Mouse (Mus musculus) hindbrain, embryonic 10.5 days (tissue): ENCODE results near the gene Plcd4. TPM values are rescaled to one million over a fixed set of nuclear protein-coding genes. Genes with fewer than 3 reads are reported as not detected.
"Not testable (repeated sequence)": the region's sequence is repeated elsewhere in the genome, so short reads cannot be mapped to it uniquely, and the experiment has no call there.

ENCODE experiments used
- DNase-seq: peaks from one replicate; pipeline ENCODE4 v3.0.0-alpha.2; 2017; ENCODE audit warnings: low spot score
- H3K27ac ChIP-seq: fragments of 300-500 bp; sonication (generic); 2 replicates; pipeline ENCODE4 v1.5.1; 2016; ENCODE audit warnings: mild to moderate bottlenecking, moderate library complexity
- H3K27me3 ChIP-seq: fragments of 300-500 bp; sonication (generic); 2 replicates; pipeline ENCODE4 v1.6.1; 2016; ENCODE audit warnings: mild to moderate bottlenecking; ENCODE audit not compliant: poor library complexity, insufficient read depth, severe bottlenecking
- H3K36me3 ChIP-seq: fragments of 300-500 bp; sonication (generic); 2 replicates; pipeline ENCODE4 v1.6.1; 2016; ENCODE audit warnings: mild to moderate bottlenecking, moderate library complexity
- H3K4me1 ChIP-seq: fragments of 300-500 bp; sonication (generic); replicated peaks from 2 replicates; pipeline ENCODE4 v1.6.1; 2016; ENCODE audit warnings: mild to moderate bottlenecking
- H3K4me3 ChIP-seq: fragments of 300-500 bp; sonication (generic); 2 replicates; pipeline ENCODE4 v1.5.1; 2016; ENCODE audit warnings: mild to moderate bottlenecking, moderate library complexity
- H3K9me3 ChIP-seq: fragments of 300-500 bp; sonication (generic); 2 replicates; pipeline ENCODE4 v1.6.1; 2016; ENCODE audit warnings: mild to moderate bottlenecking, moderate library complexity
- WGBS: fragments of 180-500 bp; shearing (Covaris S2); methylation state at CpG from one replicate; pipeline ENCODE4 v1.1.7; 2016; 5-methylcytosine and 5-hydroxymethylcytosine counted together
- polyA plus RNA-seq: library from polyadenylated mRNA; unstranded; fragments of >200 nt; fragmentation: Nextera tagmentation; extraction: Ambion mirVana; gene quantifications from 2 replicates; pipeline ENCODE4 v1.2.1, GENCODE M21; 2016

Gene Plcd4
- 1.1 and 1.3 TPM in 2 replicates for polyA plus RNA-seq

DNA sequence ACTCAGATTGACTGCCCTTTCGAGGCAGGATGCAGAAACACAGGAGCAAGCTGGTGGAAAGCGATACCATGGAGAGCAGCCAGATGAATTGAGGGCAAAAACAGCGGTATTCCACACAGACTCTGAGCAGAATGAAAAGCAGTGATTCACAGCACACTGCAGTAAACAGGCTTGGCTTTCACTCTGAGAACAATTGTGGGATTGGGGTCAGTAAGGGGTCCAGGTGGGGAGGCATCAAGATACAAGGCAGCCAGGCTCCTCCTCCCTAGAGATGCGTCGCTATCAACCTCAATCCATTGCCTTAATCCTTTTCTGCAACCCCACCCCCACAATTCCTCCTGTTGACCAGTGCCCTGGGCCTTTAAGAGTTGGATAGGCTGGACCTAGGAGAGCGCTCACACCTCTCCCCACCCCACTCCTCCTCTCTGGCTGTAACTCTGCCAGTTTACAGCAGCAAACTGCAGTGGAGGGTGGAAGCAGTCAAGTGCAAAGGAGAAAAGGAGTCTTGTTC is at the start of gene Plcd4:
TSS of gene Plcd4 (plus strand) at position 438 of the 511 bp plus-strand sequence.
- 8% methylated on average over 6 of the region's 6 CpGs for WGBS
- Histone ChIP-seq H3K4me3 (peak within 1 kb of the TSS; percentile 21; the same call in 1 of the 2 replicates), H3K27me3 (no peaks in the 10 kb centered on the region), H3K27ac (no peak within 1 kb of the TSS), H3K36me3 (no peaks in the 10 kb centered on the region), H3K4me1 (peaks cover 21% of the 10 kb centered on the region), H3K9me3 (no peaks in the 10 kb centered on the region)
- peak; percentile 10 for DNase-seq

DNA sequence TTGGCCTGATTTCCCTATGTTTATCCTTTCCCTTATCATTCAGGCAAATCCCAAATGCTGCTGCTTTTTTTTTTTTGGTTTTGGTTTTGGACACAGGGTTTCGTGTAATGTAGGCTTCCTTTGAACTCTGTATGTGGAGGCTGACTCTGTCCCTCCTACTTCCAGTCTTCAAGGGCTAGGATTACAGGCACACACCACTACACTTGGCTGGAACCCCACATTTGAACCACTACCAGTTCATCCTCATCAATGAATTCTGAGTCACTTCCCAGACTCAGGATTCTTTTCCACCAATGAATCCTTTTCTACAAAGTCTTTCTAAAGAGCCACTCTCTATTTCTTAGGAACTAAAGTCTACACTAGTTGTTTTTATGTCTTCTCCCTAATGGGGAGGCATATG is 41.6 kb upstream of the Plcd4 start:
- Histone ChIP-seq H3K9me3 (no peaks in the 10 kb centered on the region), H3K27ac (no peak overlapping the region), H3K36me3 (peaks cover 49% of the 10 kb centered on the region), H3K4me3 (no peak overlapping the region), H3K27me3 (no peaks in the 10 kb centered on the region), H3K4me1 (peaks cover 11% of the 10 kb centered on the region)
- no peak for DNase-seq
- 85% methylated on average over 1 of the region's 1 CpGs for WGBS

DNA sequence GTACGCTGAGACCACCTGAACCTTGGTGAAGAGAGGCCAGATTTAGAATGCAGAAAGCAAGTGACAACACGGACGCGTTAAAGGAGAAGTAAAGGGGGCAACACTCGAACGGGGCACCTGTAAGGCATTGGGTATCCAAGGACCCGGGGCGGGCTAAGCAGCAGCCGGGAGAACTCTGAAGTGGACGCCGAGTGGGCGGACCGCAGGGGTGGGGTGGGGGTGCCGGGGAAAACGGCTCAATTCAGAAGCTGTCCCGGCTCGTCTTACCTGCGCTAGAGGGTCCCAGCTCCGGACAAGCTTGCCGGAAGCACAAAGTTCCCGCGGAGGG is 37.3 kb upstream of the Plcd4 start:
- no peaks in the 10 kb centered on the region for H3K27me3 ChIP-seq
- no peaks in the 10 kb centered on the region for H3K9me3 ChIP-seq
- H3K4me1 ChIP-seq, result peaks cover 32% of the 10 kb centered on the region
- peak overlapping the region; percentile 73 for H3K4me3 ChIP-seq
- no peak for DNase-seq
- peak overlapping the region; percentile 97 for H3K27ac ChIP-seq
- under 1% methylated on average over 22 of the region's 22 CpGs for WGBS
- H3K36me3 ChIP-seq, result peaks cover 48% of the 10 kb centered on the region

DNA sequence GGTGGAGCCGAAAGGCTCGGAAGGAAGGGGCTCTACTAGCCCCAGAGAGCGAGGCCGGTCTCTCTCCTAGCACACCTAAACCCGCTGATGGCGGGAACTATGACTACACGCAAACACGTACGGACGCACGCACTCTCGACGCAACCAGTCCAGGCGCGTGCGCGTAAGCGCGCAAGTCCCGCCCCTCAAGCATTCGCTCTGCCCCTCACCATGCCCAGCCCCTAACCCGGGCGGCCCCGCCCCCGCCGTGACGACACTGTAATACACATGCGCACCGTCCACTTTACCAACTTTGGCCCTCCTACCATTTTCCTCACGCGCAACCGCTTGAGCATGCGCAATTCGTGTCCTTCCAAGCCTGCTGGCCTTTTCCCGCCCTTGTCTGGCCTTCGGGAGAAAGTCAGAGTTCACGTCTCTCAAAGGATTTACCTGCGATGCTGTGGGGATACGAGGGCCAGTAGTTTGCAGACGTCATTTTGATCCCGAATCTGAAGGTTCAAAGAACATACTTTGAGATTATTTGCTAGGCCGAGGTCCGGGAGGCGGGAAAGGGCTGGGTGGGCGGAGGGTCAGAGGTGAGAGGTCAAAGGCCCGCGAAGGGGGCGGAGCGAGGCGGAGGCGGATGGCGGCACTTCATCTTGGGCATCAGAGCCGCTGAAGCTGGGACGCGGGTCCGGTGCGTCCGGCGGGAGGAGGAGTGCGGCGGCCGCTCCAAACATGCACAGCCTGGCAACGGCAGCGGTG is 36.8 kb upstream of the Plcd4 start, which contains the start of gene Cnot9:
TSS of gene Cnot9 (plus strand) at position 338 of the 744 bp plus-strand sequence.
- under 1% methylated on average over 64 of the region's 64 CpGs for WGBS
- H3K27me3 ChIP-seq, result no peaks in the 10 kb centered on the region
- H3K4me3 ChIP-seq, result peak within 1 kb of the TSS; percentile 73
- H3K9me3 ChIP-seq, result no peaks in the 10 kb centered on the region
- peaks cover 51% of the 10 kb centered on the region for H3K36me3 ChIP-seq
- DNase-seq, result peak; percentile 100
- H3K4me1 ChIP-seq, result peaks cover 32% of the 10 kb centered on the region
- peak within 1 kb of the TSS; percentile 97 for H3K27ac ChIP-seq

DNA sequence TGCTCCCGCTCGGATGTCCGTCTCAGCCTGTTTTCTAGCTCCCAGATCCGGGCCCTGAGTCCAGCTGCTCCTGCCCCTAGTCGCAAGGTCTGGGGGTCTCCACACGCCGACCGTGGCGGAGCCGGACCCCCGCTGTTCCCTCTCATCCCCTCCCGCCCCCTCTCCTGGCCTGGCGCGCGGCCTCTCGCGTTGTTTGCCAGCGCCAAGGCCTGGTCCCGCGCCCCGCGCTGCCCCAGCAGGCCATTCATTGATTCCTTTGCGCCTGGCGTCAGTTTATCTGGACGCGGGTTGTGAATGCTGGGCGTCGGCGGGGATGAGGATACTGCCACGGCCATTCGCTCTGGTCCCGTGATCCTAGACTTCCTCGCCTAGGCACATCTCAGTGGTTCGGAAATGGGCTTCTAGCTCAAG is 36.2 kb upstream of the Plcd4 start:
- Histone ChIP-seq H3K4me1 (peaks cover 32% of the 10 kb centered on the region), H3K27ac (peak overlapping the region; percentile 97), H3K36me3 (peaks cover 52% of the 10 kb centered on the region), H3K4me3 (peak overlapping the region; percentile 73), H3K9me3 (no peaks in the 10 kb centered on the region), H3K27me3 (no peaks in the 10 kb centered on the region)
- DNase-seq, result peak; percentile 91
- under 1% methylated on average over 34 of the region's 34 CpGs for WGBS

DNA sequence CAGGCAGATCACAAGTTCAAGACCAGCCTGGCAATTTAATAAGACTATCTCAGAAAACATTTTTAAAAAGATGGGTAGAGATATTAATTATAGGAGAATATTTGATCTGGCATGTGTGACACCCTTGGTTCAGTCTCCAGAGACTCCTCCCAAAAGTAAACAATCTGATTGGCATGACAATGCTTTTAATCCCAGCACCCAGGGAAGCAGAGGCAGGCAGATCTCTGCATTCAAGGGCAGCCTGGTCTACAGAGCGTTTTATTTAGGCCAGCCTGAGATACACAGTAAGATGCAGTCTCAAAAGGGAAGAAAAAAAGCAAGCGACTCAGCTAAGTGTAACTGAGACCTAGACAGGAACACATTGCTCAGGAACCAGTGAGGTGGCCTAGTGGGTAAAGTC is 34.9 kb upstream of the Plcd4 start:
- no peak for DNase-seq
- Histone ChIP-seq H3K27ac (no peak overlapping the region), H3K4me3 (peak overlapping the region; percentile 73), H3K9me3 (no peaks in the 10 kb centered on the region), H3K36me3 (peaks cover 52% of the 10 kb centered on the region), H3K27me3 (no peaks in the 10 kb centered on the region), H3K4me1 (peaks cover 32% of the 10 kb centered on the region)
- 96% methylated on average over 2 of the region's 2 CpGs for WGBS

DNA sequence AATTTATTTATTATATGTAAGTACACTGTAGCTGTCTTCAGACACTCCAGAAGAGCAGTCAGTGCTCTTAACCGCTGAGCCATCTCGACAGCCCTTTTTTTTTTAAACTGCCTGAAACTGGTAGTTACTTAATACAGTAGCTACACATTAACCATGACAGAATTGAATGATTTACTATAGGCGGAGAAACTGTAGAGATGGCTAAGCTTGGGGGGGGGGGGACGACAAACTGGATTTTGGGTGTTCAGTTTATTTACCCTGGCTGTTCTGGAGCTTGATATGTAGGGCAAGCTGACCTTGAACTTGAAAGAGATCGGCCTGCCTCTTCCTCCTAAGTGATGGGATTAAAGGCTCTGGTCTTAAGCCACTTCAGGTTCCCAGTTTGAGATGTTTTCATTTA is 31.4 kb upstream of the Plcd4 start:
- no peak overlapping the region for H3K27ac ChIP-seq
- DNase-seq, result no peak
- H3K27me3 ChIP-seq, result no peaks in the 10 kb centered on the region
- 95% methylated on average over 5 of the region's 5 CpGs for WGBS
- H3K36me3 ChIP-seq, result peaks cover 82% of the 10 kb centered on the region
- H3K9me3 ChIP-seq, result no peaks in the 10 kb centered on the region
- peaks cover 21% of the 10 kb centered on the region for H3K4me1 ChIP-seq
- no peak overlapping the region for H3K4me3 ChIP-seq

DNA sequence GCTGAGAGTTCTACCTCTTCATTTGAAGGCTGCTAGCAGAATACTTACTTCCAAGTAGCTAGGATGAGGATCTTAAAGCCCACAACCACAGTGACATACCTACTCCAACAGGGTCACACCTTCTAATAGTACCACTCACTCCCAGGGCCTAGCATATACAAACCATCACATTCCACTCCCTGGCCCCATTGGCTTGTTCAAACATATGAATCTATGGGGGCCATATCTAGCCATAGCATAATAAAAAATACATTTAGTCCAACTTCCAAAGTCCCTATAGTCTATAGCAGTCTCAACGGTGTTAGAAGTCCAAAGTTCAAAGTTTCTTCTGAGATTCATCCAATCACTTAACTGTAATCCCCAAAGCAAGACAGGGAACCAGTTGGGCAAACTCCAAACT is 29.7 kb upstream of the Plcd4 start:
- not testable (repeated sequence) for H3K9me3 ChIP-seq, H3K4me1 ChIP-seq, H3K27ac ChIP-seq, DNase-seq, H3K27me3 ChIP-seq, H3K4me3 ChIP-seq
- WGBS, result 95% methylated on average over 1 of the region's 1 CpGs
- peaks cover 89% of the 10 kb centered on the region for H3K36me3 ChIP-seq

DNA sequence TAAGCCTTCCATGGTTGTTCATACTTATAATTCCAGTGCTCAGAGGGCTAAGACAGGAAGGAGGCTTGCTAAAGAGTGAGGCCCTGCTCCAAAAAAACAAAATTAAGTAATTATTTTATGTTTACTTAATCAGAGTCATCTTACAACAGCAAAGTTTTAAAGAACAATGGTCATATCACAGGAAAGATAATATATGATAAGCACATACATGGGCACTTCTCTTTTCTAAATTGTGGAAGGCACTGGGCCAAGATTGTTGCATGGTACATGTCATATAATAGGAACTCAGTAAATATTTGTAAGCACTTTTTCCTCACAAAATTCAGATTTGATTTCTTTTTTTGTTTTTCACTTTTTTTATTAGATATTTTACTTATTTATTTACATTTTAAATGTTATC is 22.8 kb upstream of the Plcd4 start:
- Histone ChIP-seq H3K27ac (no peak overlapping the region), H3K4me1 (no peaks in the 10 kb centered on the region), H3K9me3 (no peaks in the 10 kb centered on the region), H3K36me3 (peaks cover 93% of the 10 kb centered on the region), H3K27me3 (no peaks in the 10 kb centered on the region), H3K4me3 (no peak overlapping the region)
- DNase-seq, result no peak

DNA sequence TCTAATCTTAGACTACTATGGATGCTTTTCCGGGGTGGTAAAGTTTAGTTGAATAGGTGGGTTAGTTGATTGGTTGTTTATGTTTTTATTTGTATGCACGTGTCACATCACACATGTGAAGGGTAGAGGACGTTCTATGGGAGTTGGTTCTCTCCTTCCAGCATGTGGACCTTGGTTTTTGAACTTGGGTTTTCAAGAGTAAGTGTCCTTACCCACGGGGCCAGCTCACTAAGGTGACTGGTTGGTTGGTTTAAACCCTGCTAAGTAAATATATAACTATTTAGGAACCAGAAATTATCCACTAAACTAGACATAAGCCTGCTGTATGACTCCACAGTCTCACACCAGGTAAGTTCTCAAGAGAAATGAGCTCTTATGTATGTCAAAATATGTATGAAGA is 17.9 kb upstream of the Plcd4 start:
- Histone ChIP-seq H3K36me3 (peaks cover 99% of the 10 kb centered on the region), H3K27ac (no peak overlapping the region), H3K4me1 (no peaks in the 10 kb centered on the region), H3K9me3 (no peaks in the 10 kb centered on the region), H3K27me3 (no peaks in the 10 kb centered on the region), H3K4me3 (no peak overlapping the region)
- no peak for DNase-seq
- WGBS, result 92% methylated on average over 4 of the region's 4 CpGs

DNA sequence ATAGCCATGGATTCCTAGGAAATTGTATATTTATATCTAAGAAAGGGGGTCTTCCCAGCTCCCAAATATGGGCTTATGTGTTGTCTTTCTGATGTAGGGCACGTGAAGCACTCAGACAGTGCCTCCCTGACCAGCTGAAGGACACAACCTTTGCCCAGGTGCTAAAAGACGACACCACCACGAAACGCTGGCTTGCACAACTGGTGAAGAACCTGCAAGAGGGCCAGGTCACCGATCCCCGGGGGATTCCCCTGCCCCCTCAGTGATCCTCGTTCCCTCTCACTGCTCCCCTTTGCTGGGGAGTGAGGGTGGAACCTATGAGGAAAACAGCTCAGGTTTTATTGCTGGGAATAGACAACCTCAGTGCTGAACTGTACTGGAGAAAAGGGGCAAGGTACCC is 14.1 kb upstream of the Plcd4 start:
- Histone ChIP-seq H3K27ac (no peak overlapping the region), H3K27me3 (no peaks in the 10 kb centered on the region), H3K4me1 (no peaks in the 10 kb centered on the region), H3K36me3 (peaks cover 96% of the 10 kb centered on the region), H3K4me3 (no peak overlapping the region), H3K9me3 (no peaks in the 10 kb centered on the region)
- 95% methylated on average over 7 of the region's 7 CpGs for WGBS
- DNase-seq, result no peak

DNA sequence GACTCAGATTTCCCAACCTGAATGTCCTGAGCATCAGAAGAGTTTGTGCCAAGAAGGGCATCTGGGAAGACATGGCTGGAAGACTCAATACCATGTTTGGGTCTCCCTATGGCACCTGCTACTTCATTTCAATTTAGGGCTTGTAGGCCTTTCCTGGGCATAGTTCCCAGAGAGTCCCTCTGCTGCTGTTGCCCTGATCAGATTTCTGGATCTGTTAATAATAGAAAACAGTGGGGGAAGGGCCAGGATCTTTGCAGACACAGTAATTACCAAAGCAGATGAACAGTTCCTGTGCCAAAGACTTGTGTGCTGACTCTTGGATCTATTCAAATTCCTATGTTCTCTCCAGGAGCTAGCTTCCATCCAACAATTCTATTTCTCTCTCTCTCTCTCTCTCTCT is 4.0 kb upstream of the Plcd4 start:
- Histone ChIP-seq H3K27ac (no peak overlapping the region), H3K4me1 (peaks cover 11% of the 10 kb centered on the region), H3K27me3 (no peaks in the 10 kb centered on the region), H3K4me3 (no peak overlapping the region), H3K36me3 (no peaks in the 10 kb centered on the region), H3K9me3 (no peaks in the 10 kb centered on the region)
- no peak for DNase-seq

DNA sequence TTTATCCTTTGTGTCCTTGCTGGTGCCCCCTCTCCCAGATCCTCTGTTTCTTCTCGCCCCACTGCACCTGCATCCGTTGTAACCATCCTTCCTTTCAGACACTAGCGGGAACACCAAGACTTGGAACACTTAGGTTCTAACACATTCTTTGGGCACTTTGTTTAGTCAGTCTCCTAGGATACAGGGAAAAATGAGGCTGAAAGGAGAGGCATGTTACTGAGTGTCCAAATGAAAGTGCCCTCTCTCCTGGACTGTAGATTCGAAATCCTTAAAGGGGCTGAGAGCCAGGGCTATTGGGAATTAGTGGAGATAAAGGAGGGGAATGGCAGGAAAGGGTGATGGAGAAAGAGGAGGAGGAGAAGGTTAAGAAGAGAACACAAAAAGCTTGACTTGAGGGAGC is 1.5 kb downstream of the Plcd4 start, which contains the start of gene Usp37:
TSS of gene Usp37 (minus strand) at position 101 of the 400 bp plus-strand sequence.
- Histone ChIP-seq H3K9me3 (no peaks in the 10 kb centered on the region), H3K27me3 (no peaks in the 10 kb centered on the region), H3K27ac (0 out of 2 replicates have a peak within 1 kb of the TSS, but pooled peaks have one; percentile 8), H3K4me3 (no peak within 1 kb of the TSS), H3K4me1 (peaks cover 21% of the 10 kb centered on the region), H3K36me3 (no peaks in the 10 kb centered on the region)
- WGBS, result 44% methylated on average over 4 of the region's 4 CpGs
- no peak for DNase-seq
